Mouse (Mus musculus) adipocyte (in vitro differentiated cells): Measurements from ENCODE around the gene Fthl17f.
"Not testable (repeated sequence)": the region's sequence is repeated elsewhere in the genome, so short reads cannot be mapped to it uniquely, and the experiment has no call there.

Experiments used
- DNase-seq: peaks from one replicate; pipeline ENCODE4 v3.0.0-alpha.2; 2016; ENCODE audit warnings: low spot score

The Fthl17f gene

DNA sequence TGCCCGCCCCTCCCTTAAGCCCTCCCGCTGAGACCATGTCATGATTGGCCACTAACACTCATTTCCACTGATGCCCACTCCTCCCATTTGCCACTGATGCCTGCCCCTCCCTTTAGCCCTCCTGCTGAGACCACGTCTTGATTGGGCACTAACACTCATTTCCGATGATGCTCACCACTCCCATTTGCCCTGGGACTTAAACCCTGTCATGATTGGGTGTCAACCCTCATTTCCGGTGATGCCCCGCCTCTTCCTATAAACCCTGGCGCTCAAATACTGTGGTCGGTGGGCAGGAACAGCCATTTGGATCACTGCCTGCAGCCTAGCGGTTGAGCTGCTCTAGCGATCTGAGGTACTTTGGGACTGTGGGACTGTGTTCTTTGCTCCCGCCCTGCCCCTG is at the start of gene Fthl17f:
Gene Fthl17f (plus strand): TSS at position 301 of the 400 bp plus-strand sequence.
- not testable (repeated sequence) for DNase-seq

DNA sequence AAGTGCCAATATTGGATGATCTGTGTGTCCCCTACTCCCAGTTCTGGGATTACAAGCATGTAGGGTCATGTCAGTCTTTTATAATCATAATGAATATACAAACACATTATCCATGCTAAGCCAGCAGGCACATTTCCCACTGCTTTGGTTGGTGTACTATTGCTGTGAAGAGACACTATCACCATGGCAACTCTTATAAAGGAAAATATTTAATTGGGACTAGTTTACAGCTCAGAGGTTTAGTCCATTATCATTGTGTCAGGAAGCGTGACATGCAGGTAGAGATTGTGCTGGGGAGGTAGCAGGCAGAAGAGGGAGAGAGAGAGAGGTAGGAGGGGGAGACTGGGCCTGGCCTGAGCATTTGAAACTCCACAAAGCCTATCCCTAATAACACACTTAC is 46.7 kb upstream of the Fthl17f start:
- no peak for DNase-seq

DNA sequence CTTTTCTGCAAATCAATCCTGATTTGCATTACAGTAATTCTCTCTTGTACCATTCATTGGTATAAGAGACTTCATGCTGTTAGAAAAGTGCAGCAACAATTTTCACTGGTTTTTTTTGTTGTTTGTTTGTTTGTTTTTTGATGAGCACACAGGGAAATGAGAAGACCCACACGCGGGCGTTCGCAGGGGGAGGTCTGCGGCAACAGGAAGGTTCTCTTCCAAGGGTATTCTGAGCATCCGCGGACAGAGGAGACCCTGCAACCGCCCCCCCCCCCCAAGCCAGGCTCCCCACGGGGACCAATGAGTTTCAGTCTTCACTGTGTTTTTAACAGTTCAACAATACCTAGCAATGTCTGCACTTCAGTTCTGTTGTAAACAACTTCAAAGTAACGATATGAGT is 43.3 kb upstream of the Fthl17f start:
- DNase-seq: no peak

DNA sequence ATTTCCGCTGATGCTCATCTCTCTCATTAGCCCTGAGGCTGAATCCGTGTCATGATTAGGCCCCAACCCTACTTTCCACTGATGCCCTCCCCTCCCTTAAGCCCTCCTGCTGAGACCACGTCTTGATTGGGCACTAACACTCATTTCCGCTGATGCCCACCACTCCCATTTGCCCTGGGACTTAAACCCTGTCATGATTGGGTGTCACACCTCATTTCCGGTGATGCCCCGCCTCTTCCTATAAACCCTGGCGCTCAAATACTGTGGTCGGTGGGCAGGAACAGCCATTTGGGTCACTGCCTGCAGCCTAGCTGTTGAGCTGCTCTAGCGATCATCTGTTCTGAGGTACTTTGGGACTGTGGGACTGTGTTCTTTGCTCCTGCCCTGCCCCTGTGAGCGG is 29.6 kb upstream of the Fthl17f start, which contains the start of gene Fthl17e:
Gene Fthl17e (plus strand): TSS at position 301 of the 400 bp plus-strand sequence.
- not testable (repeated sequence) for DNase-seq

DNA sequence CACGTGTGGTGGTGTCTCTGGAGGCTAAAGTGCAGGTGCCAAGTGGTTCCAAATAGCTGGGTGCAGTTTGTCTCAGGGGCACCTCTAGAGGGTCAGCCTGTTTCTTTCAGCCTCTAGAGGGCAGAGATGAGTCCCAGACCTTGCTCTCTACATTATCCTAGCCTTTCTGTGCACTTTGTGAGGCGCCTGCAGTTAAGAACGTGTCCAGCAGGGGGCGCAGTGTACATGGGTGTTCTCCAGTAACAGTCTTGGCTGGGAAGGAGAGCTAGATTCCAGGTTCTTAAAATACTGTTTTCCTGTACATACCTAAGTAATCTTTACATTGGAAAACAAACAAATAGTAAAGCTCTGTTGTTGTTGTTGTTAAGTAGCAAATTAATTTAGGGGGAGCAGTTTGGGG is 21.2 kb upstream of the Fthl17f start:
- not testable (repeated sequence) for DNase-seq

DNA sequence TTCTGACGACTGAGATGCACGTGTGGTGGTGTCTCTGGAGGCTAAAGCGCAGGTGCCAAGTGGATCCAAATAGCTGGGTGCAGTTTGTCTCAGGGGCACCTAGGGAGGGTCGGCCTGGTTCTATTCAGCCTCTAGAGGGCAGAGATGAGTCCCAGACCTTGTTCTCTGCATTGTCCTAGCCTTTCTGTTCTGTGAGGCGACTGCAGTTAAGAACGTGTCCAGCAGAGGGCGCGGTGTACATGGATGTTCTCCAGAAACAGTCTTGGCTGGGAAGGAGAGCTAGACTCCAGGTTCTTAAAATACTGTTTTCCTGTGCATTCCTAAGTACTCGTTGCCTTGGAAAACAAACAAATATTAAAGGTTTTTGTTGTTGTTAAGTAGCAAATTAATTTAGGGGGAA is 1.9 kb upstream of the Fthl17f start:
- peak; percentile 53 for DNase-seq

DNA sequence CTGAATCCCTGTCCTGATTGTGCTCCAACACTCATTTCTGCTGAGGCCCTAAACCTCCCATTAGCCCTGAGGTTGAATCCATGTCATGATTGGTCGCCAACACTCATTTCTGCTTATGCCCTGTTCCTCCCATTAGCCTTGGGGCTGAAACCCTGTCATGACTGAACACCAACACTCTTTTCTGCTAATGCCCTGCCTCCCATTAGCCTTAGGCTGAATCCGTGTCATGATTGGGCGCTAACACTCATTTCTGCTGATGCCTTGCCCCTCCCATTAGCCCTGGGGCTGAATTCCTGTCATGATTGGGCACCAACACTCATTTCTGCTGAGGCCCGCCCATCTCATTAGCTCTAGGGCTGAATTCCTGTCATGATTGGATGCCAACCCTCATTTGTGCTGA is 714 bp upstream of the Fthl17f start:
- no peak for DNase-seq

DNA sequence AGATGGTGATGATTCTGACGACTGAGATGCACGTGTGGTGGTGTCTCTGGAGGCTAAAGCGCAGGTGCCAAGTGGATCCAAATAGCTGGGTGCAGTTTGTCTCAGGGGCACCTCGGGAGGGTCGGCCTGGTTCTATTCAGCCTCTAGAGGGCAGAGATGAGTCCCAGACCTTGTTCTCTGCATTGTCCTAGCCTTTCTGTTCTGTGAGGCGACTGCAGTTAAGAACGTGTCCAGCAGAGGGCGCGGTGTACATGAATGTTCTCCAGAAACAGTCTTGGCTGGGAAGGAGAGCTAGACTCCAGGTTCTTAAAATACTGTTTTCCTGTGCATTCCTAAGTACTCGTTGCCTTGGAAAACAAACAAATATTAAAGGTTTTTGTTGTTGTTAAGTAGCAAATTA is 14.9 kb downstream of the Fthl17f start:
- DNase-seq: peak; percentile 47

DNA sequence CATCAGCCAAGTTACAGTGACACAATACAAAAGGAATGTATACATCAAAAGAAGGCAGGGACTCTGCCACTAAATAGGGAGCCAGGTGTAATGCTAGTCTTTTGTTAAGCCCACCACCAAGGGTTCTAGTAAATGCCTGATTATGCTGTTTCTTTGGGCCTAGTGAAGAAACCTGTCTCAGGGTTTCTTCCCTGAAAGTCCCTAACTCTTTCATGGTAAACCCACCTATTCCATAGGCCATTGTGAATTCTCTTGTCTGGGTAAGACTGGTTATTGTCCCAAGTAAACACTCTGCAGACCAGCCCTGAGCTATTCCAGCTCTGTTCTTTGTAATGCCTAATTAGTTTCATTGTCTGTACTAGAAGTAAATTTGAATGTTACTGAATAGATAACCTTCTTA is 32.3 kb downstream of the Fthl17f start:
- DNase-seq: not testable (repeated sequence)

DNA sequence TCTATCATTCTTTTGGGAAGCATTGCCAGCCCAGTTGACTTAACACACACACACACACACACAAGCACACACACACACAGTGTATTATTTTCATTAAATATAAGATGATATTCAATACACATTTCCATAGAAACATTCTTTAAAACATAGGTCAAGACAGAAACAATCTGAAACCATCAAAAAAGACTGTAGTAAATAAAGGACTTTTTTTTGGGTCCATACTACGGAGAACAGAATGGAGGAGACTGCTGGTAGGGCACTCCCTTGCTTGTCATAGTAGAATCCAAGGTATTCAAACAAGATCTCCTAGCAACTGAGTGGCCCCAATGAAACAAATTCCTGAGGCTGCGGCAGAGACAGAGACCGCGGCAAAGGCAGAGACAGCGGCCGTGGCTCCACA is 41.4 kb downstream of the Fthl17f start, which contains the start of gene 4930402K13Rik:
Gene 4930402K13Rik (plus strand): TSS at position 301 of the 400 bp plus-strand sequence.
- DNase-seq: no peak

DNA sequence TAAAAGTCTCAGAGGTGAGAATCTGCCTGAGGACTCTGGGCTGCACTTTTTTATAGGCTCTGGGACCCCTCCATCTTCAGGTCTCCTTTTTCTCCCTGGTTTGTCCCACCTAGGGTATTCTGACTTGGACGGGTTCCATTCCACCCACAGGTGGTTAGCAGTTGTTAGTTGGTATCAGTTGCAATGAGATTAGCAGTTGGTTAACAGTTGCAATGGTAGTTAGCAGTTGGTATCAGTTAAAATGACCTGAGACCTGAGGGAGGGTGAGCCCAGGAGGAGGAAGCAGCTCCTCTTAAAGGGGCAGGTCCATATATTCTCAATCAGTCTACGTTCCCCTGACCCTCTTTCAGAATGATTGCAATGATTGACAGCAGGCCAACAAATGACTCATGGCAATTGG is 47.6 kb downstream of the Fthl17f start:
- no peak for DNase-seq
